Mouse (Mus musculus) layer of hippocampus, adult 18-20 months (tissue): ENCODE measurements at regions not wholly inside any gene's neighbourhood (a gene's known extent, or its start where the extent isn't known, plus 50 kb on each side); places are given as distances from the start of the nearest gene placed in this dataset.

Experiments used
- DNase-seq, 2 experiments: peaks; one replicate each; pipeline ENCODE4 v3.0.0; 2022; ENCODE audit warnings: low spot score in 2 of 2

DNA sequence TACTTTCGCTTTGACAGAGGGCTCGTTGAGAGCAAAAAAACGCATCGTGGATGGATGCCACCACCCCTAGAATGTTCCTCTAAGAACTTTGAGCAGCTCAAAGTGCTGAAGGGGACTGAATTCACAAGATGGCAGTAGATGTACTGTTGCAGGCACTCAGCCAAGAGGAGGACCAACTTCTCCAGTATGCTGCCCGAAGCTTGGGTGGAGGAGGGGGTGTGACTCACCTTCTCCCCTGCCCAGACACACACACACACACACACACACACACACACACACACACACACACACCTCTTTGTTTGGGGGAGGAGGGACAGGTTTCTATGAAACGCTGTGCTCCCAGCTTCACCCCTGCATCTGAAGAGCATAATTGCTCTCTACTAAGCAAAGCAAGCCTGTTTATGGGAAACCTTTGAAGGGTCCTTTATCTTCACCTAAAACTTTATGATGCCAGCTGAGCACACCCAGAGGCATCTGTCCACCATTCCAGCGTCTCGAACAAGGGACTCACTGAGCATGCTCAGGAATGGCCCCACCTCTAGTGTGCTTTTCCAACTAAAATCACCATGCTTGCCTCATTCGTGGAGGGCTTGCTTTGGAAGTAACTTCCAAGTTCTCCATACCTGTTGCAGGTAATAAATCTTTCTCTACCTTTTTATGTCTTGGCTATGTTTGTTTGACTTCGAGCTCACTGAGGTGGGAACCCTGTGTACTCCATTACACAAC, 126.8 kb upstream of the Rreb1 start:
- no peak for DNase-seq

DNA sequence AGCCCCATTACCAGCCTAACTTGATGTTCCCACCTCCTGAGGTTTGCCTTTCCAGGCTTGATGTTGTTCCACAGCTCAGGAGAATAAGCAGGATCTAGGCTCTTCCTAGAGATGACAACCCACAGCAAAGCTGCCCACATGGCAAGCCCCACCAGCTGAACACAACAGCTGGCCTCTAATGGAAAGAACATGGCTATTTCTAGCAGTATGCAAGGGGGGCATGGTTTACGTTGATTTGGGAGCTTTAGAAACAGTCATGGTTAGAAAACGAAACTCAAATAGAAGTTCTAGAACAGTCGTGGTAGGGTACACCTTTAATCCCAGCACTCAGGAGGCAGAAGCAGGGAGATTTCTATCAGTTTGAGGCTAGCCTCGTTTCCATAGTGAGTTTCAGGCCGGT, 123.5 kb upstream of the Rreb1 start:
- DNase-seq, result no peak

DNA sequence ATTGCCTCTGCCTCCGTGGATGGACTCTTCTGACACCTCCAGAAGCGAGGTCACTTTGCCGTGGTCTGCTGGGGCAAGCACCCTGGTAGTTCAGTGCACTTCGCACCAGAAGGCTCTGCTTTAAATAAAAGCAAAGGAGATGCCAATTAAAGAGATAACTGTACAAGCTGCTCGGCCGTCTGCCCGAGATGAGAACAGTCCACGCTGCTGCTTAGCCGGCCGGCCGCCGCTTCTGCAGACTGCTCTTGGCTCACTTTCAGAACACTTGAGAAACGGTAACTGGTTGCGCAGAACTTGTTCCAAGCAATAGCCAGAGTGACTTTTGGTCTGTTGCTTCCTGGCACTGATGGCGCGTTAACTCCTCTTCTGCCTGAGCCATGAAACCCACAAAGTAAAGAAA, 121.0 kb upstream of the Rreb1 start:
- peak; percentile 30 to 59 for DNase-seq

DNA sequence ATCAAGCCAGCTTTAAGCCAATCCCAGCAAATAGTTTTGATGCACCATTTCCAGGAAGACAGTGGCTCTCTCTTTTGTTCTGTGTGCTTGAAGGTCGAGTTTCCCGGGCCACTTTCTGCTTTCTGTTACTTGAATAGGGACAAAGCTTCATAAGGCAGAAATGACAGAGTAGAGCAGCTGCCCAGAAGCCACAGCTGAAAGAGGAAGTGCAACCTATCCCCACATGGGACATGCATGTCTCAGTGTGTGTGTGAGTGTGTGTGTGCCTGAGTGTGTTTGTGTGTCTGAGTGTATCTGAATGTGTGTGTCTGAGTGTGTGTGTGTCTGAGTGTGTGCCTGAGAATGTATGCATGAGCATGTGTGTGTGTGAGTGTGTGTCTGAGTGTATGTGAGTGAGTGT, 120.2 kb upstream of the Rreb1 start:
- no peak for DNase-seq

DNA sequence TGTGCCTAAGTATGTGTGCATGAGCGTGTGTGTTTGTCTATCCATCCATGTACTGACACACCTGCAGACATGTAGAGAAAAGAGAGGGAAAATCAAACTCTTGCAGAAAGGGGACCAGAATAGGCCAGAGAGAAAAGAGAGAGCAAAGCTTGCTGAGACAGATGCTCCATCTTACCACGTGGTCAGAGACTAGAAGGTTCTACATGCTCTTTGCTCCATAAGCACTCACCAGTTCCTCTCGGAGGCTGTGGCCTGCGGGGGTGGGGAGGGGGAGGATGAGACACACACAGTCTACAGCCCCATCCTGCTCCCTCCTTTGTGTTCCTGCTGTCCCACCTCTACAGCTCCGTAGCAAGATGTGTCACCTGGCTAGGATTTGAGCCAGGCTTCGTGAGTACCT, 119.7 kb upstream of the Rreb1 start:
- DNase-seq, result no peak

DNA sequence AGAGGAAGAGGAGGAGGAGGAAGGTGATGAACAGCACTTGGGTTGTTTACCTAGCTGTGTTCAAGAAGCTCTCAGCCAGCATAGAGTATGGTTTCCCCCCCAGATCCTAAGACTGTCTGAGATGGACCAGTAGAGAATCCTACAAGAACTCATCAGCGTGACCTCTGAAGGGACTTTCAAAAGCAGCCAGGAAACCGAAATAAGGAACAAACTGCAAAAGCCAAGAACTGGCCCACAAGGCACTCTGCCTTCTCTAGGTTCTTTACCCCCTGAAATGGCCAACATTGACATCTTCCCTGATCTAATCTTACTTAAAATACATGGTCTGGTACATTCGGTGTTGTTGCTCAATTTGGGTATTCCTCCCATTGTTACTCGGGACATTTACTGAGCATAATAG, 118.1 kb upstream of the Rreb1 start:
- DNase-seq, result no peak

DNA sequence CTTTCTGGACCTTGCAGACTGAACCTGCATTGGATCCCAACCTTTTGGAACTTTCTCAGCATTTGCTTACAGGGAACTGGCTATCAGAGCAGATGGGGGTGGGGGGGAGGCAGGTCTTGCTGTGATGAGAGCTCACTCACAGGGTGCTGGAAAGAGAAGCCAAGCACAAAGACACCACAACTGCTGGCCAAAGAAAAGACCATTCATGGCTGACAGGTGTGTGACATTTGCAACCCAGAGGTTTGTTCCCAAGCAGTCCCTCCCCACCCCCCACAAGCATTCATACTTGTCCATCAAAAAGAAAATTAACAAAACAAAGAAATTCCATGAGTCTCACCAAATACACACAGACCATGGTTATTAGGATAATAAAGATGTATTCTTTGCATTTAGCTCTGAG, 117.5 kb upstream of the Rreb1 start:
- DNase-seq, result no peak

DNA sequence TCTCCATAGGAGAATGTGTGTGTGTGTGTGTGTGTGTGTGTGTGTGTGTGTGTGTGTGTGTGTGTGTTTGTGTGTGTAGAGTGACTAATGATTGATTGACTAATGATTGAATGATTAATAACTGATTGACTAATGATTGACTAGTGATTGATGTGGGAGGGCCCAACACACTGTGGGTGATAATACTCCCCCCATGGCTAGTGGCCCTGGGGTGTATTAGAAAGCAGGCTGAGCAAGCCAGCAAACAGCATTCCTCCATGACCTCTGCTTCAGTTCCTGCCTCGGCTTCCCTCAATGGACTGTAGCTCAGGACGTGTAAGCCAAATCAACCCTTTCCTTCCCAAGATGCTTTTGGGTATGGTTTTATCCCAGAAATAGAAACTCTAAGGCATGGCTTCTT, 114.1 kb upstream of the Rreb1 start:
- no peak for DNase-seq

DNA sequence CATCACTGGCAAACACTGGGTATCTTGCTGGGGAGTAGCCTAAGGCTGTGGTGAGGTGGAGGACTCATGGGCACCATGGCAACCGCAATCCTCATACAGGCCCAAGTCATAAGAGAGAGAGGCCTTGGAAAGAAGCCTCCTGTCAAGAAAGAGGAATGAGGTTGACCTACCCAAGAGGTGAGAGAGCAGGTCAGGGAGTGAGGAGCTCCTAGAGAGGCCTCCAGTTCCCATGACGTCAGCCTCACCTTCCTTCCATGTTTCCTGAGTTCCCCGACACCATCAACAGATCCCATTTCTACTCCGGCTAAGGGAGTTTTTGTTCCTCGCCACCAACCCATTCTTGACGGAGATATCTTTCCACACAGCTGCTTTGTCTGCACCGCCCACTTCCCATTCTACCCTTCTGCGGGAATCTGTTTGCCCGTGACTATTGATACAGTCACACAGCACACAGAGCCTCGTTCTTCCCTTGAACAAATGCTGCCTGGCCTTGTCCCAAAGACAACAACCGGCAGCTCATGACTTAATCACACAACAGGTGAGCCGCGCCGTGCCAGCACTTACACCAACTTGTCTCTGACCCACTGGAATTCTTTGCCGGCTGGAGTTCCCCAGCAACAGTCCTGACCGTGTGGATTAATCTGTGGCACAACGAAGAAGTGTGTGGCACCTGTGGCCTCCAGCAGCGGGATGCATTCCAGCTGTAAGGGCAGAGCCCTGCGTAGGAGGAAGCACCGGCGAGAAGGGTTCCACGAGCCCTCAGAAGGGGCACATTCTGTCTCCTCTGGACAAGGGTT, 111.8 kb upstream of the Rreb1 start:
- peak; percentile 17 to 59 for DNase-seq

DNA sequence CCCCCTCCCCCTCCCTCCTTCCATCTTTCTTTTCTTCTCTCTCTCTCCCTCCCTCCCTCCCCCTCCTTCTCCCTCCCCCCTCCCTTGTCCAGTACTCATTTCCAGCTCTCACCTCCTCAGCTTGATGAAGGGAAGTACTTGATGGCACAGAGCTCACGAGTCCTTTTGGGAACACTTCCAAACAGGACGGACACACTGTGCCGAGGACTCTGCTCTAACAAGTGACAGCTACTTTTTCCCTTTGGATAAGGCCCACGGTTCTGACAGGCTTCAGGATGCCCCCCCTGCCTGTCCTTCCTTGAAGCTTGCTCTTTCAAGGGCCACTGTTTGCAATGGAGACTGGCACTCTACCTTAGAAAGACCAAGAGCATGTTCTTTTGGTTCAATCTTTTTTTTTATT, 110.8 kb upstream of the Rreb1 start:
- DNase-seq, result no peak

DNA sequence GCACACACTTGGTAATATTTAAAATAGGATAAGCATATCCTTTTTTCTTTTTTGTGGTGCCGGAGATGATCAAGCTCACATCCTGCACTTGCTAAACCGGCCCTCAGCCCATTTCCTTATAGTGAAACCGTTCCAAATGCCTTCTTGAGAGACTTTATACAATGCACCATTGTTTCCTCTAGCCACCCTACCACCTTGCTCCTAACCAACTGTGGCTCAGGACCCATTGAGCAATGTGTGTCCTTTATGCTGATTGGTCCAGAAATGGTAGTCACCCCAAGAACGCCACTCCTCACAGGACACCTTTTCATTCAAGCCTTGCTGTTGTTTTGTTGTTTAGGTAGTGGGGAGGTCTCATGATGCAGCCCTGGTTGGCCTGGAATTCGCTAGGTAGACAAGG, 110.3 kb upstream of the Rreb1 start:
- DNase-seq, result peak in 1 of 2 experiments; percentile 21

DNA sequence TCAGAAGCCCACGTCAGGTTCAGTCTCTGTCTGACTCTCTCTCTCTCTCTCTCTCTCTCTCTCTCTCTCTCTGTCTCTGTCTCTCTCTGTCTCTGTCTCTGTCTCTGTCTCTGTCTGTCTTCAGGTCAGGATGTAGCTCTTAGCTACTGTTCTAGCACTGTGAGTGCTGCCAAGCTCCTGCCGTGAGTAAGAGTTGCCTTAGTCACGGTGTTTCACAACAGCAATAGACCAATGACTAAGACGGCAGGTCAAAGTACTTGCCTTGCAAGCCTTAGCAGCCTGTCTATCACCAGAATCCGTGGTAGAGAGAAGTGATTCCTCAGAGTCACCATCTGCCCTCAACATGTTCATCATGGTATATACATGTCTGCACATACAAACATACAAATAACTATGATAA, 107.1 kb upstream of the Rreb1 start:
- no peak for DNase-seq

DNA sequence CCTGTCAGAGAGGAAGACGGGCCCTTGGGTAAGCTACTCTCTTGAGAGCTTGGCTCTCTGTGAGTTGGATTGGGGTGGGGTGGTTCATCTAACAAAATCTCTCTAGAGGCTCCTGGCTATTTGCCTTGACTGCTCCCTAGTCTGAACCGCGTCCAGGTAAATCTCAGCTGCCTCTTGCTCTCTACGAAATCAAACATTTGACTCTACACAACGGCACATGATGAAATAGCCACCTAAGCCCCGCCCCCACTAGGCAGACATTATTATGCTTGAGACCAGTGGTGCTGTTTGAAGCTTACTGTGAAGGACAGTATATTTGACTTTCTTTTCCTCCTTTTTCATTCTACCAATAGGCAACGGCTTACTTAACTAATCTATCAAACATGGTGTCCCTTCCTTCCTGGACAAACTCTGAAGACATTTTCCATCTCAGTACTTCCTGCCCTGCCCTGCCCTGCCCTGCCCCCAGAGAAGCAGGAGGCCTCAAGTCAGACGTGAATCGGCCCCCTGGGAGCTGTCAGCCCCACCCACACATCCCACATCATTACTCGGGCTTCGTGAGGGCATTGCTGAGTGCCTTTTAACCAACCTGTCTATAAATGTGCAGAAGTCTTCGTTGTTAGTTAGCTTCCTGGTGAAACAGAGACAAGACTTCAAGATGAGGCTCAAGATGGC, 103.4 kb upstream of the Rreb1 start:
- no peak for DNase-seq

DNA sequence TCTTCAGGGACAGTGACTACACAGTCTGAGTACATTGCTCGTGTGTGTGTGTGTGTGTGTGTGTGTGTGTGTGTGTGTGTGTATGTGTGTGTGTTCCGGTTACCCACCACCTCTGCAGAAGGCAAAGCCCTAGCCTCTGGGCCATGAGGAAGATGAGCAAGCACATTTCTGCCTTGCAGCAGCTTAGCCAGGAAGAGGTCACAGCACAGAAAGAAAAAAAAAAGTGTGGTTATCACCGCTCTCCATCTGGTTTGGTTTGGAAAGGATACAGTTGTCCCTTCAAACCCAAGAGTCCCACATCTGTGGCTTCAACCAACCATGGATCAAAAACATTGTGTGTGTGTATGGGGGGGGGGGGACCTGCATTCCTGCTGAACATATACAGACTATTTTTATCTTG, 102.5 kb upstream of the Rreb1 start:
- DNase-seq, result no peak

DNA sequence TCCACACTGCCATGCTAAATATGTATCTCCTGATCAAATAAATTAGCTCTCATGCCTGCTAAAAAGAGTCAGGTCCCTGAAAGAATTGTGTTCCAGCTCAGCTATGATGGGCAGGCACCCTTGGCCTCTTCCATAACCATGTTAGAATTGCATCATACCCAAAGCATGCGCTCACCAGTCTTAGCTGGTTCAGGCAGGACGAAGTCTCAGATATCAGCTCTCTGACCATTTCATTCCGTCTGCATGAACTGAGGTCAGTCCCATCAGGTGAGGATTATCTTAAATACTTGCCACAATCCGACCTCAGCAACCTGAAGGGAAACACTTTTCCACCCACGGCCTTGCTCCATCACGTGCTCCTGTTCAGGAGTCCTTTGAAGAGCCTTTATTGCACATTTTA, 101.3 kb upstream of the Rreb1 start:
- DNase-seq, result no peak

DNA sequence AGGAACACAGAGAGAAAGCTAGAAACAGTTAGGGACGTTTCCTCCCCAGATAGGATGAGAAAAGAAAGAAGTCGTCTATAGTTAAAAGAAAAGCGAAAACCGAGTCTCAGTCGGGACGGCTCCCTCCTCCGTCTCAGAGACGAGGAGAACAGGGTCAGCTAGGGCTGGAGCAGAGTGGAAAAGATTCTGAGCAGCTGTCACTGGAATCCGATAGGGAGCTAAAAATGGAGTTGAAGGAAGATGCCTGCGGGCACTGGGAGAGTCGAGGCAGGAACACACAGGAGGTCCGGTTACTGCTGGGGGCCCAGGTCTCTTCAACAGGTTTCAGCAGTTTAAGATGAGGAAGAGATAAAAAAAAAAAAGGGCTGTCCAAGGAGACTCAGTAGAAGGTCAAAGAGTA, 99.9 kb upstream of the Rreb1 start:
- DNase-seq, result no peak

DNA sequence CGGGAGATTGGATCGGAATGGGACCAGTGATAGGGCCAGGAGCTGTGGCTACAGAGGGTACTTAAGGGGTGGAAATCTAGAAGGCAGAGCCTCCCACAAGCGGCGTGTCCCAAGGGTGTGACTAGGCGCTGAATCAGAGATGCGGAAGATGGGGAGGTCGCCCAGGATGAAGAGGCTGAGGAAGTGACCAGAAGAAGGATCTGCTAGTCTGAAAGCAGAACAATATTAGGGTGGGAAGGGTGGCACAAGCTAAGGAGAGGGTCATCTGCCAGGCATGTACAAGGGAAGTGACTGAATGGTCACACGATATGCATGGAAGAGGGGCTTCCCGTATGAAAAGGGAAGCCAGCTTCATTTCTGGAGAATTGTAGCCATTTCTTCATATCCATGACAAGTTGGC, 99.4 kb upstream of the Rreb1 start:
- no peak for DNase-seq

DNA sequence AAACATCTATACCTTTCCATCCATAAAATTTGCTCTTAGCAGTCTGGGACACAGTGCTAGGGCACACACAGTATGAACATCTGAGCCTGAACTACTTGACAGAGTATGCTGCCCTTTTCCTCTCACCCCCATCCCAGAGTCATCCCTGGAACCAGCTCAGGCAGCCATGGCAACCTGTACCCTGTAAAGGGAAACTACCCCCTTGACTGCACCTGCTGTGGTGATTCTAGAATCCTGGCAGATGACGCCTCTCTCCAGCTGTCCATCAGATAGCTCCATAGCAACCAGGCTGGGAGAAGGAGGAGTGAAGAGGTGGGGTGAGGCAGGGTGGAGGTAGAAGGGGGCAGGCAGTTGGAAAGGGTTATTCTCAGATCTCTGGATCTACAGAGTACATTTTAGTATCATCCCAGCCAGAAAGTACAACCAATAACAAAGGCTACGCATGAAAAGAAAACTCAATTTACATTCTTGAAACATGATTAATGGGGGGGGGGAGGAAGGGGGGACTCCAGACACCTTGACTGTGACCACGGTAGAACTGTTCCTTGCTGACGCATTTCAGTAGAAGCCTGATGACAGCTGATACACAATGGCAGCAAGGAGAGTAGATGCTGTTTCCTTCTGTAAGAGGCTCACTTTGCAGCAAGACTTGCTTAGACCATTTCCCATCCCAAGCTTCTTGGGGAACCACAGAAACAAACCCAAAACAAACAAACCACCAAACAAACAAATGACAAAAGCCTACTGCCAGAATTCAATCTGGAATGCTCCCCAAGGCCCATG, 97.2 kb upstream of the Rreb1 start:
- DNase-seq, result peak; percentile 76

DNA sequence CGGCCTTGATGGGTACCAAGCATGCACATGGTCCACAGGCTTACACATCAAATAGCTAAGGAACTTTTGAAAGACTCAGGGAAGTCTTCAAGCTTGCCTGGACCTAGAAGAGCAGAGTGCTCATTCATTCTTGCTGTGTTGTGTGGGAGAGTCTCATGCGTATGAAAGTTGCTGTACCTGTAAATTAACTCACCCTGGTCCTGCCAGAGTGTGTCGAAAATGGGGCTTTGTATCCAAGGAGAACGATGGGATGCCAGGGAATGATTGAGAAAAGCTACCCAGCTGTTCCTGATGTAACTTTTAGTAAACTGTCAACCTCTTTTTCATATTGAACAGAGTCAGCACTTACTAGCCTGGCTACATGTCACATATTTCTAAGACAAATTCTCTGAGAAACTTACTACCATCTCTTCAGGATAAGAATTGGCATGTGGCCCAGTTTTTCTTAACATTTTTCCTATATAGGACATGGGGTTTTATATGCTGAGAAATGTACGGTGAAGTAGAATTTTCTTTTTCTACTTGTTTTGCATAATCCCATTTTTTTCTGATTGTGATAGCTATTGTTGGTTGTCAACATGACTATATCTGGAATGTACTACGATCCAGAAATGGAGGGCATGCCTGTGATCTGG, 95.0 kb upstream of the Rreb1 start:
- no peak for DNase-seq

DNA sequence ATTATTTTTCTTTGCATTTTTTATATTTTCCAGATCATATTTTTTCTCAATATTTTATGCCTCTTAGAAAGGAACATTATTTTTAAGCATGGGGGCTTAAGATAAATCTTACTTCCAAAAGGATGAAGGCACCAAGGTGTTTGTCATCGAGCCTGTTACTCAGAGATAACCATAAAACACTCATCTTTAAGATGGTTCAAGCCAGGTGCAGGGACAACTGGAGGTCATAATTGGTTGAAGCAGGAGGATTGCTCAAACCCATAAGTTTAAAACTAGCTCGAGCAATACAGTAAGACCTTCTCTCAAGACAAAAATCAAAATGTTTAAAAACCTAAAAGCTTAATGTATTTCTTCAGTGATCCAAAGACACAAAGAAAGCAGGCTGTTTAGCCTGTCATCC, 92.6 kb upstream of the Rreb1 start:
- no peak for DNase-seq

DNA sequence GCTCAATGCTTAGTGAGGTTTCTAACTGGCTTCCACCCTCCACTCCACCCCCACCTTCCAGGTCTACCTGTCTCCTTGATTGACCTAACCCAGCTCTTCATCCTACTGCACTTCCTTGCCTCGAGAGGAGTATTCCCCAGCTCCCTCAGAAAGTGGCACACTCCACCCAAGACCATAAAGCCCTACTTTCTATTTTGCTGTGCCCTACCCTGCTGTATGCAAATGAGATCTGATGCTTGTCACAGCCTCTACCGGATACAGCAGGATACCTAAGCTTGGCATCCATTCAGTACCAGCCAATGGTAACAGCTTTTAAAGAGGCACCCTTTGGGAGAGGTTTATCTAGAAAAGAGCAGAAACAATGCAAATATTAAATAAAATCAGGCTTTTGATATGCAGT, 92.1 kb upstream of the Rreb1 start:
- DNase-seq, result no peak
